In the genomic region with DNA sequence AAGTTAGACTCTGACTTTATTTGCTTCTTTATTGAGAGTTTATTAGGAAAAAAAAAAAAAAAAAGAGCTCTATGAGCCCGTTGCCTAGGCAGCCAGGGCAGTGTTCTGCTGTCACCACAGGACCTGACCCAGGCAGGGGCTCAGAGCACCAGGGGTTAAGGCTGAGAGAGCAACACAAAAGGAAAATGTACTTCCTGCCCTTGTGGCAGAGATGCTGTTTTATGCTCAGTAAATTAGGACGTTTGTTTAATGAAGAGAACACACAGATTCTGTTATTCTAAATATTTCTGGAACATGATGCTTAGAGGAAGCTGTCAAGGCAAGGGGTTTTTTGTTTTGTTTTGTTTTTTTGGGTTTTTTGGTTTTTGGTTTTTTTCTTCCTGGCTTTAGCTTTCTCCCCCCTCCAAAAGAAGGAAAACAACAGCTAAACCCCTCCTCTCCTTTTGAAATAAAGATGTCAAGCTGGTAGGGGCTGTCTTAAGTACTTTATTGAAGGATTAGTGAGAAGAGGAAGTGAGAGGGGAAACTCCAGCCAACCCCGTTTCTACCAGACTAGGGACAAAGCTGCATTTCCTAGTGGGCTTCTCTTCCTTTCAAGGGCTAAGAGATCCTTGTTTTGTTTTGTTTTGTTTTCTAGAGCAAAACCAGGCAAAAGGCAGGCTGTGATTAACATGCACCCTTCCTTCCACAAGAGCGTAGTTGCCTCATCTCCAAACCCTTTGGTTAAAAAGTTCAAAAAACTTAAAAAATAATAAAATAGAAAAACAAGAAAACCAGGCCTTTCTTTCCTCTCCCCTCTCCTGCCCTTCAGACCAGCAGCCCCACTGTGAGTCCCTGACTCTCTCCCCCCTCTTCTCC, we compare ENCODE assay signal across 7 mouse cellular contexts. TPM values are rescaled to one million over a fixed set of nuclear protein-coding genes. Genes with fewer than 3 reads are reported as not detected.
A peak's percentile ranks its signal among the peaks of the same experiment; 100 is the strongest.
DNase-seq lines count a peak whose midpoint lies in the region; ATAC-seq and TF ChIP-seq lines count a peak whose summit lies in the region.

No protein-coding gene starts in this region.

- DNase-seq in thymus, adult 2 months: peak; percentile 58
- DNase-seq in thymus, postnatal 10 days (ENCODE audit: low spot score in 2 of 2): no peak
- no peak for DNase-seq in forebrain, embryonic 11.5 days (ENCODE audit: low spot score)
- peak; percentile 41 for DNase-seq in limb, embryonic 14.5 days (ENCODE audit: low spot score)
- DNase-seq in thymus, postnatal 0 days (ENCODE audit: low spot score): peak; percentile 54
- DNase-seq in MN1 (ENCODE audit: low spot score): no peak
- DNase-seq in adrenal gland, adult 2 months: no peak

- no peaks in the 10 kb centered on the region for H3K27me3 ChIP-seq in thymus, adult 2 months (ENCODE audit: control insufficient read depth, insufficient read depth, low read length)
- no peaks in the 10 kb centered on the region for H3K27me3 ChIP-seq in forebrain, embryonic 11.5 days (ENCODE audit: control insufficient read depth, insufficient read depth, low read length)
- H3K27me3 ChIP-seq in limb, embryonic 14.5 days (ENCODE audit: control insufficient read depth, insufficient read depth, low read length): no peaks in the 10 kb centered on the region

- no peaks in the 10 kb centered on the region for H3K9me3 ChIP-seq in forebrain, embryonic 11.5 days (ENCODE audit: control insufficient read depth, low read length)
- H3K9me3 ChIP-seq in limb, embryonic 14.5 days (ENCODE audit: control insufficient read depth, low read length): no peaks in the 10 kb centered on the region

- H3K36me3 ChIP-seq in thymus, adult 2 months (ENCODE audit: control insufficient read depth, insufficient read depth, low read length): no peaks in the 10 kb centered on the region
- H3K36me3 ChIP-seq in forebrain, embryonic 11.5 days (ENCODE audit: control insufficient read depth, insufficient read depth, low read length): no peaks in the 10 kb centered on the region
- H3K36me3 ChIP-seq in limb, embryonic 14.5 days (ENCODE audit: control insufficient read depth, insufficient read depth, low read length): no peaks in the 10 kb centered on the region

- peak overlapping the region; percentile 6; the same call in 1 of the 2 replicates for H3K9ac ChIP-seq in forebrain, embryonic 11.5 days (ENCODE audit: low read length)
- peak overlapping the region; percentile 31 for H3K9ac ChIP-seq in limb, embryonic 14.5 days (ENCODE audit: low read depth, low read length, severe bottlenecking)

- WGBS in thymus, adult 2 months: 7% methylated on average over 4 of the region's 4 CpGs
- 3% methylated on average over 4 of the region's 4 CpGs for WGBS in forebrain, embryonic 11.5 days
- 18% methylated on average over 4 of the region's 4 CpGs for WGBS in limb, embryonic 14.5 days

- peak overlapping the region; percentile 90; the same call in 1 of the 2 replicates for H3K4me2 ChIP-seq in forebrain, embryonic 11.5 days (ENCODE audit: low read depth, low read length, severe bottlenecking)
- peak overlapping the region; percentile 87 for H3K4me2 ChIP-seq in limb, embryonic 14.5 days (replicated peaks; ENCODE audit: low read depth, low read length, severe bottlenecking)

- ATAC-seq in forebrain, embryonic 11.5 days (replicated peaks; ENCODE audit: low FRiP score): no peak
- no peak for ATAC-seq in limb, embryonic 14.5 days (ENCODE audit: low FRiP score, low read depth)

- no peak for TF ChIP-seq CTCF in thymus, adult 2 months (IDR thresholded peaks at IDR 0.05; ENCODE audit: borderline replicate concordance, control insufficient read depth, extremely low read depth, insufficient read depth, low read length, poor library complexity)

- peak overlapping the region; percentile 94 for H3K27ac ChIP-seq in thymus, adult 2 months (ENCODE audit: control insufficient read depth, insufficient read depth, low read length)
- peak overlapping the region; percentile 69 for H3K27ac ChIP-seq in forebrain, embryonic 11.5 days (ENCODE audit: low read depth, low read length)
- H3K27ac ChIP-seq in limb, embryonic 14.5 days (replicated peaks; ENCODE audit: low read depth, low read length): peak overlapping the region; percentile 65

- H3K4me3 ChIP-seq in thymus, adult 2 months (ENCODE audit: control insufficient read depth, insufficient read depth, low read length): peak overlapping the region; percentile 47
- H3K4me3 ChIP-seq in forebrain, embryonic 11.5 days (ENCODE audit: low read depth, low read length): no peak overlapping the region
- peak overlapping the region; percentile 72; the same call in 1 of the 2 replicates for H3K4me3 ChIP-seq in limb, embryonic 14.5 days (replicated peaks; ENCODE audit: low read length)

- H3K4me1 ChIP-seq in thymus, adult 2 months (replicated peaks; ENCODE audit: control insufficient read depth, insufficient read depth, low read length): peaks cover 50% of the 10 kb centered on the region
- peaks cover 18% of the 10 kb centered on the region; the same call in 1 of the 2 replicates for H3K4me1 ChIP-seq in forebrain, embryonic 11.5 days (replicated peaks; ENCODE audit: control insufficient read depth, insufficient read depth, low read length)
- peaks cover 60% of the 10 kb centered on the region for H3K4me1 ChIP-seq in limb, embryonic 14.5 days (ENCODE audit: control insufficient read depth, insufficient read depth, low read length)

- no peak for TF ChIP-seq POLR2A in thymus, adult 2 months (IDR thresholded peaks at IDR 0.05; ENCODE audit: control insufficient read depth, extremely low read depth, insufficient read depth, low read length, poor library complexity)
- TF ChIP-seq POLR2A in limb, embryonic 14.5 days (IDR thresholded peaks at IDR 0.05; ENCODE audit: borderline replicate concordance, extremely low read depth, insufficient read depth, insufficient read length): no peak

RNA-seq across cellular contexts. Expression of a gene that starts 3.2 kb away (rescaled TPM):
- polyA plus RNA-seq in thymus, adult 2 months (2012; rRNA removed): 167 and 193 TPM in 2 replicates
- polyA plus RNA-seq in forebrain, embryonic 11.5 days (2014; fragmentation: Nextera tagmentation; extraction: Ambion mirVana): 32.0 and 37.4 TPM in 2 replicates
- 38.7 and 46.7 TPM in 2 replicates for polyA plus RNA-seq in limb, embryonic 14.5 days (2012; rRNA removed)
- polyA plus RNA-seq in limb, embryonic 14.5 days (2014; fragmentation: Nextera tagmentation; extraction: Ambion mirVana): 53.2 and 54.6 TPM in 2 replicates
- 62.3 and 71.0 TPM in 2 replicates for polyA plus RNA-seq in thymus, postnatal 0 days (2015; fragmentation: Nextera tagmentation; extraction: Ambion mirVana)
- total RNA-seq in adrenal gland, adult 2 months (2021): 100 to 1,000 TPM; 280 to 306 TPM
- 45.4 and 51.9 TPM in 2 replicates for polyA plus RNA-seq in adrenal gland, adult 2 months (2012; rRNA removed)

Comparison
In these comparisons a context has a peak if more than half of its experiments do, and no peak if none do; other contexts are left out.
1. DNase-seq: peak in thymus, adult 2 months (single experiment), limb, embryonic 14.5 days (single experiment) and thymus, postnatal 0 days (single experiment); none in thymus, postnatal 10 days (0 of 2), forebrain, embryonic 11.5 days (single experiment), MN1 (single experiment) and adrenal gland, adult 2 months (single experiment).
2. Peak in every context shown above with its lines, with median percentiles within 50 percentile points of each other: H3K27ac ChIP-seq.